Mouse (Mus musculus) stomach, embryonic 14.5 days (tissue): ENCODE measurements around the gene Gabra5. TPM values are rescaled to one million over a fixed set of nuclear protein-coding genes. Genes with fewer than 3 reads are reported as not detected.

Source experiments
- ATAC-seq: fragments of 200-750 bp; cut with Nextera tagmentation; 2 replicates; pipeline ENCODE4 v1.8.0; 2017; ENCODE audit warnings: low read depth, moderate TSS enrichment; ENCODE audit not compliant: insufficient number of reproducible peaks, insufficient read depth, low FRiP score
- H3K27ac ChIP-seq: fragments of 300-500 bp; sonication (generic); 2 replicates; pipeline ENCODE4 v1.5.1; 2014; ENCODE audit warnings: mild to moderate bottlenecking, low read length, moderate library complexity, mixed read lengths
- H3K27me3 ChIP-seq: fragments of 300-500 bp; sonication (generic); 2 replicates; pipeline ENCODE4 v1.6.1; 2014; ENCODE audit warnings: low read length, control low read depth, mixed read lengths; ENCODE audit not compliant: control insufficient read depth, insufficient read depth
- H3K36me3 ChIP-seq: fragments of 300-500 bp; sonication (generic); 2 replicates; pipeline ENCODE4 v1.6.1; 2014; ENCODE audit warnings: mild to moderate bottlenecking, control low read depth, low read length, moderate library complexity, mixed read lengths; ENCODE audit not compliant: control insufficient read depth, insufficient read depth
- H3K4me1 ChIP-seq: fragments of 300-500 bp; sonication (generic); 2 replicates; pipeline ENCODE4 v1.6.1; 2014; ENCODE audit warnings: low read length, control low read depth, mixed read lengths; ENCODE audit not compliant: control insufficient read depth, insufficient read depth
- H3K4me2 ChIP-seq: fragments of 300-500 bp; sonication (generic); replicated peaks from 2 replicates; pipeline ENCODE4 v1.6.1; 2014; ENCODE audit warnings: low read depth, low read length, control low read depth
- H3K4me3 ChIP-seq: fragments of 300-500 bp; sonication (generic); 2 replicates; pipeline ENCODE4 v1.5.1; 2014; ENCODE audit warnings: low read depth, low read length, control low read depth
- H3K9ac ChIP-seq: fragments of 300-500 bp; sonication (generic); replicated peaks from 2 replicates; pipeline ENCODE4 v1.6.1; 2014; ENCODE audit warnings: low read depth, mild to moderate bottlenecking, control low read depth, low read length, moderate library complexity, mixed read lengths
- H3K9me3 ChIP-seq: fragments of 300-500 bp; sonication (generic); 2 replicates; pipeline ENCODE4 v1.6.1; 2016; ENCODE audit warnings: low read depth, low read length, control low read depth; ENCODE audit not compliant: control insufficient read depth
- WGBS: fragments of 180-500 bp; shearing (Covaris S2); extraction: QIAGEN DNeasy Blood & Tissue Kit; methylation state at CpG from one replicate; pipeline ENCODE4 v1.1.7; 2014; 5-methylcytosine and 5-hydroxymethylcytosine counted together
- polyA plus RNA-seq: library from polyadenylated mRNA; unstranded; fragments of >200 nt; fragmentation: Nextera tagmentation; extraction: Ambion mirVana; gene quantifications from 2 replicates; pipeline ENCODE4 v1.2.1, GENCODE M21; 2014

Gene Gabra5
- polyA plus RNA-seq, 1 experiment from 2014 or later = 0.48 TPM

DNA sequence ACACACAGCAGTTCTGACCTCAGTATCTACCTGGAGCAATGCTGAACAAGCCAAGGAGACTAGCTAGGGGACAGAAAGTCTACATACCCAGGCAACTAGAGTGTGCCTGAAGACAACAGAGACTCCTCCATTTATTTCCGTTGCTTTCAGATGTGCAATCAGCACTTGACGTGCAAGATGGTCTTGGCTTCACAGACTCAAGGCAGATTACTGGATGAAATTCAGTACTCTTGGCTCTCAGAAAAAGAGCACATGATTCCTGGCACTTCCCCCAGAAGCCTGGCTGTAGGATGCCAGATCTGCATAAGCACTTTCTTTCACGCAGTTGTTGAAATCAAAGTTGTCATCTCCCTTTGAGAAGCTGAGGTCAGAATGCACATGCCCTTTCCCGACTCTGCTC lies 18.1 kb downstream of the Gabra5 start:
- ATAC-seq = no peak
- WGBS = 73% methylated on average over 4 of the region's 4 CpGs
- H3K4me3 ChIP-seq = no peak overlapping the region

DNA sequence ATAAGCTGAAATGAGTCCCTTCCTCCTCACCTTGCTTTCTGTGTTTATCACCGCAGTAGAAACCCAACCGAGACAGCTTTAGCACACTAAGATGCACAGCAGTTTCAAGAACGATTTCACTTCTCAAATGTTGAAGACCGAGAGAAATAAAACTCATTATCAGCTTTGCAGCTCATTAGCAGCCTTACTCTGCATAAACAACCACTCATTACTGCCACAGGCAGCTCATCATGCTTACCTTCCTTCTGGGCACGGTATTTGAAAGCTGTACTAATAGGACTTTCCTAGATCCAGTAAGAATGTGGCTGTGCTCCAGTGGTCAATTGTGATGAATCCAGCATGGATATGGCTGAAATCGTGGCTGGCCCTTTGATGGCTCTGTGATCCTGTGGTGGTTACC lies 23.0 kb downstream of the Gabra5 start:
- Histone ChIP-seq H3K27ac (no peak overlapping the region), H3K4me2 (no peak overlapping the region), H3K9ac (no peak overlapping the region), H3K27me3 (no peaks in the 10 kb centered on the region), H3K9me3 (no peaks in the 10 kb centered on the region), H3K4me3 (no peak overlapping the region), H3K36me3 (no peaks in the 10 kb centered on the region), H3K4me1 (no peaks in the 10 kb centered on the region)
- 80% methylated on average over 6 of the region's 6 CpGs for WGBS
- ATAC-seq = no peak

More for the DNA sequence above, 18.1 kb downstream of the Gabra5 start:
- Histone ChIP-seq H3K36me3 (no peaks in the 10 kb centered on the region), H3K4me1 (no peaks in the 10 kb centered on the region), H3K9ac (no peak overlapping the region), H3K9me3 (no peaks in the 10 kb centered on the region), H3K27ac (no peak overlapping the region), H3K27me3 (no peaks in the 10 kb centered on the region), H3K4me2 (no peak overlapping the region)

DNA sequence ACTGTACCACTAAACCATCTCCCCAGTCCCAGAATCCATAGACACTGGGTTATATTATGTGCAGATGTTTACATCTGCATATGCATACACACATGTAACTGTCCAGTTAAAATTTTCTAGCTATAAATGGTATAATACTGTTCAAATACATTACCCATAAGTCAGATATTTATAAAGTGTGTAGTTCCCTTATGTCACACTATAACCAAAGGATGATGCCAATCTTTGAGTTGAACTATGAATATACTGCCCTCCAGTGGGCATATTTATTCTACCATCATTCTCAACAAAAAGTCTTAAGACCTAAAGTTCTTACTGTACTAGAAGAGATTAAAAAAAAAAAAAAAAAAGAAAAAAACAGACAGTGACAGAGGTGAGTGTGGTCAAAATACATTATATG lies 27.0 kb downstream of the Gabra5 start:
- no peaks in the 10 kb centered on the region for H3K36me3 ChIP-seq
- H3K4me1 ChIP-seq = no peaks in the 10 kb centered on the region
- no peaks in the 10 kb centered on the region for H3K27me3 ChIP-seq
- no peak overlapping the region for H3K4me2 ChIP-seq
- no peak overlapping the region for H3K4me3 ChIP-seq
- no peak for ATAC-seq
- no peaks in the 10 kb centered on the region for H3K9me3 ChIP-seq
- no peak overlapping the region for H3K27ac ChIP-seq
- no peak overlapping the region for H3K9ac ChIP-seq

DNA sequence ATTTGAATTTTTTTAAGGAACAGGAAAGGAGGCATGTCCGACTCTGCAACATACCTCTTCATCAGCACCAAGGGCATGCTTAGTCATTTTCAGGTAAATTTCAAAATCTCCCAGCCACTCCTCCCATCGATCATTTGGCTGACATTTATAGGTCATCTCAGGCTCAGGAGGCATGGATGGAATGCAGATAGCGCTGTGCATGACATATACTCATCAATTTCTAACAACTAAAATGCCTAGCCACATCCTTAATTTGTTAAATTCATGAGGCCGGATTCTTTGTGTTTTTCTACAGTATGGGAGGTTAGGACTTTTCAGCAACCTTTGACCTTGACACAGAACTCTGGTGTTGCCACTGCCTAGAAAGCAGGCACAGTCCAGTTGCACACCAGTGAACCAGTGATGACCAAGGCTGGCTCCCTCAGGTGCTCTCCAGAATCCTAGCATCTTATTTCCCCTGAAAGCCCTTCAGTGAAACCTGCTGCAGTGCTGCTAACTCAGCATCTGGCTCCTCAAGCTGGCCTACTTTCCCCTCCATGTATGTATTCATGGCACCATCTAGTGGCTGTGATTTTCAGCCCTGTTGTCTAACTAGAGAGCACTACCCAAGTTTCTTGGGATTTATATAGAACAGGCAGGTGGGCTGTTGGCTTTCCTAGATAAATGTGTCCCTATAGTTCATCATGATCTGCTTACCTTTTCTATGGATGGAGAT lies 35.9 kb downstream of the Gabra5 start:
- Histone ChIP-seq H3K27me3 (no peaks in the 10 kb centered on the region), H3K4me1 (no peaks in the 10 kb centered on the region), H3K4me2 (no peak overlapping the region), H3K9me3 (no peaks in the 10 kb centered on the region), H3K4me3 (no peak overlapping the region), H3K36me3 (no peaks in the 10 kb centered on the region), H3K9ac (no peak overlapping the region), H3K27ac (no peak overlapping the region)
- peak; percentile 46; the same call in 1 of the 2 replicates for ATAC-seq
- WGBS = 72% methylated on average over 4 of the region's 4 CpGs

DNA sequence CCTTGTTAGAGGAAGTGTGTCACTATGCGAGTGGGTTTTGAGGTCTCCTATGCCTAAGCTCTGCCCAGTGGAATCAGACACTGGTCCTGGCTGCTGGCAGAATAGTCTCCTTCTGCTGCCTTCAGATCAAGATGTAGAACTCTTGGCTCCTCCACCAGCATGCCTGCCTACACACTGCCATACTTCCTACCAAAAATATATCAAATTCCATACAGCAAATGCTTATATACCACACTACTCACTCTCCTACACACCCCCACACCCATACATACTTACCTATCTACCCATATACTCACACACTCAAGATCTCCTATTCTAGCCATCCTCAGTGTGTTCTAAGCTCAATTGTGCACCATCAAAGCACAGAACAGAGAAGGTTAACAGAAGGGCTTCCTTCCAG lies 38.5 kb downstream of the Gabra5 start:
- Histone ChIP-seq H3K27ac (no peak overlapping the region), H3K4me2 (no peak overlapping the region), H3K36me3 (no peaks in the 10 kb centered on the region), H3K9ac (no peak overlapping the region), H3K4me3 (no peak overlapping the region), H3K4me1 (no peaks in the 10 kb centered on the region), H3K27me3 (no peaks in the 10 kb centered on the region), H3K9me3 (no peaks in the 10 kb centered on the region)
- 86% methylated on average over 1 of the region's 1 CpGs for WGBS
- ATAC-seq = no peak

DNA sequence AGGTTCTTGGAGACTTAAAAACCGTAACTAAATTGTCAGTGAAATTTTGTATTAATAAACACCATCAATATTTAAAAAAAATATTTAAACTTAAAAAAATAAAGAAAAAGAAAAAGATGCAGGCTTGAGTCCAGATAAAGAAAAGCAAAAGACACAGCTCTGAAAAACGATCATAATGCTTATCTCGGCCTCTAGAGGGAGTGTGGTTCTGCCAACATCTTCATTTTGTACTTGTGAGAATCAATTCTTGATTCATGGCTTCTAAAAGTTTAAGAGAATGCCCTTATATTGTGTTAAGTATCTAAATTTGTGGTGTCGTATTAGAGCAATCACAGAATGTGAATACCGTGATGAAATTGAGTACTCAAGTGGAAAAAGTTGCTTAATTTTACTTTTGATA lies 49.5 kb downstream of the Gabra5 start:
- Histone ChIP-seq H3K9me3 (no peaks in the 10 kb centered on the region), H3K27me3 (no peaks in the 10 kb centered on the region), H3K4me2 (no peak overlapping the region), H3K4me1 (no peaks in the 10 kb centered on the region), H3K36me3 (no peaks in the 10 kb centered on the region), H3K4me3 (no peak overlapping the region), H3K9ac (no peak overlapping the region), H3K27ac (no peak overlapping the region)
- ATAC-seq = no peak
- WGBS = 64% methylated on average over 5 of the region's 5 CpGs

DNA sequence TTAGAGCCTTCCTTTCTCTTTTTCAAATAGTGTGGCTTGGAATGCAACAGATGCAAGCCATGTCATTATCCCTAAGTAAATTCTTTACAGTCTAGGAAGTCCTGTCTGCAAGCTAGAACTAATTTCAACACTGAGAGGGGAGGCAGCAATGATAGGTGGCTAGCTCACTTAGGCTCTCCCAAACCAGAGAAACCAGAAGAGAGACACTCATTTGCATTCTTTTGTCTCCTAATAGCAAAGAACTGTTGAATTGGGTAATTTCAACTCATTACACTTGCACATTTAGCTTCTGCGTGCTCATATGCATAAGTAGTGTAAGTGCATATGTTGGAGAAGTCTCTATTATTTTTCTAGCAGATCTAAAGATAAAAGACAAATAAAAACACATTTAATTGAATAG lies 61.6 kb downstream of the Gabra5 start:
- Histone ChIP-seq H3K27me3 (no peaks in the 10 kb centered on the region), H3K4me1 (no peaks in the 10 kb centered on the region), H3K9me3 (no peaks in the 10 kb centered on the region), H3K4me2 (no peak overlapping the region), H3K36me3 (no peaks in the 10 kb centered on the region), H3K27ac (no peak overlapping the region), H3K4me3 (no peak overlapping the region), H3K9ac (no peak overlapping the region)
- 55% methylated on average over 1 of the region's 1 CpGs for WGBS
- ATAC-seq = no peak

DNA sequence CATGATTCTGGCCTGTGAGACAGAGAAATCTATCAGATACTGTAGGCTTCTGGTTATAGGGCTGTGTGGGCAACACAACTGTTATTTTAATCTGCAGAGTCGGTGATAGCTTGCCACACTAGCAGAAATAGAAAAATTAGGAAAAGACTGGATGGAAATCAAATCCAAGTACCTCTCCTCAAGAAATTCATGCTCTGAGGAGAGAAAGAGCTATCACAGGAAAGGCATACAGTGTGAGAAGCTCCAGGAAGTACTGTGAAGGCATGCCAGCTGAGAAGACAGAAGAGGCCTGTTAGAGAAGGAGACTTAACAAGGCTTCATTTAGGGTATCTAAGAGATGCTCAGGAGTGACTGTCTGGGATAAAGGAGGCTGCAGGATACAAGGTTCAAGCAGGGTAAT lies 87.2 kb downstream of the Gabra5 start:
- Histone ChIP-seq H3K4me3 (no peak overlapping the region), H3K9me3 (no peaks in the 10 kb centered on the region), H3K4me1 (no peaks in the 10 kb centered on the region), H3K27ac (no peak overlapping the region), H3K4me2 (no peak overlapping the region), H3K27me3 (no peaks in the 10 kb centered on the region), H3K36me3 (no peaks in the 10 kb centered on the region), H3K9ac (no peak overlapping the region)
- 95% methylated on average over 1 of the region's 1 CpGs for WGBS
- ATAC-seq = no peak

DNA sequence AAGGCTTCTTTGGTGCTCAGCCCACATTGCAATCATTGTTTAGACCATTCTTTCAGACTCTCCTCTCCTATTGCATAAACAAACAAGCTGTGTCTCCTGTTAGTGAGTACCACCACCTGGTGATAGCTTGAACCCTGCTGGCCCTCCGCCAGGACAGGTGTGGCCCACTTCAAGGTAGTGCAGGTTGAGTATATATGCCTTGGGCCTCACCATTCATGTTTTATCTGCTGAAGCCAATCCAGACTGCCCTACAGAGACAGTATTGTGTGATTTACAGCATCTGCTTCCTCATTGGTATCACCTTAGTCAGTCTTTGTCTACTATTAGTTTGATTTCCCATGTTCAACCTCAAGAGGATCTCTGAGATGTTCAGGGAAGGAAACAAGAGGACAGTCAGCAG lies 88.8 kb downstream of the Gabra5 start:
- H3K9ac ChIP-seq = no peak overlapping the region
- 74% methylated on average over 1 of the region's 1 CpGs for WGBS
- H3K27ac ChIP-seq = no peak overlapping the region
- H3K9me3 ChIP-seq = no peaks in the 10 kb centered on the region
- no peak overlapping the region for H3K4me2 ChIP-seq
- no peak for ATAC-seq
- no peak overlapping the region for H3K4me3 ChIP-seq
- no peaks in the 10 kb centered on the region for H3K27me3 ChIP-seq
- H3K36me3 ChIP-seq = no peaks in the 10 kb centered on the region
- H3K4me1 ChIP-seq = no peaks in the 10 kb centered on the region
